Mouse (Mus musculus) midbrain, embryonic 15.5 days (tissue): ENCODE data around the gene Cd151. TPM values are rescaled to one million over a fixed set of nuclear protein-coding genes. Genes with fewer than 3 reads are reported as not detected.

Experiments used
- ATAC-seq: fragments of 200-750 bp; cut with Nextera tagmentation; replicated peaks from 2 replicates; pipeline ENCODE4 v1.8.0; 2017; ENCODE audit warnings: moderate TSS enrichment
- H3K27ac ChIP-seq: fragments of 300-500 bp; sonication (generic); 2 replicates; pipeline ENCODE4 v1.5.1; 2015; ENCODE audit warnings: mild to moderate bottlenecking, inconsistent platforms
- H3K27me3 ChIP-seq: fragments of 300-500 bp; sonication (generic); replicated peaks from 2 replicates; pipeline ENCODE4 v1.6.1; 2015; ENCODE audit warnings: inconsistent platforms
- H3K36me3 ChIP-seq: fragments of 300-500 bp; sonication (generic); replicated peaks from 2 replicates; pipeline ENCODE4 v1.6.1; 2015; ENCODE audit warnings: inconsistent platforms
- H3K4me1 ChIP-seq: fragments of 300-500 bp; sonication (generic); 2 replicates; pipeline ENCODE4 v1.6.1; 2015; ENCODE audit warnings: inconsistent platforms
- H3K4me2 ChIP-seq: fragments of 300-500 bp; sonication (generic); 2 replicates; pipeline ENCODE4 v1.6.1; 2015; ENCODE audit warnings: inconsistent platforms, mild to moderate bottlenecking, moderate library complexity
- H3K4me3 ChIP-seq: fragments of 300-500 bp; sonication (generic); 2 replicates; pipeline ENCODE4 v1.5.1; 2015; ENCODE audit warnings: mild to moderate bottlenecking, inconsistent platforms
- H3K9ac ChIP-seq: fragments of 300-500 bp; sonication (generic); 2 replicates; pipeline ENCODE4 v1.6.1; 2015; ENCODE audit warnings: mild to moderate bottlenecking, inconsistent platforms
- H3K9me3 ChIP-seq: fragments of 300-500 bp; sonication (generic); 2 replicates; pipeline ENCODE4 v1.6.1; 2016; ENCODE audit warnings: inconsistent platforms
- WGBS: fragments of 180-500 bp; shearing (Covaris S2); methylation state at CpG from one replicate; pipeline ENCODE4 v1.1.7; 2015; ENCODE audit warnings: mixed read lengths; 5-methylcytosine and 5-hydroxymethylcytosine counted together
- polyA plus RNA-seq: library from polyadenylated mRNA; unstranded; fragments of >200 nt; fragmentation: Nextera tagmentation; extraction: Ambion mirVana; gene quantifications from 2 replicates; pipeline ENCODE4 v1.2.1, GENCODE M21; 2015

The Cd151 gene
- polyA plus RNA-seq, 1 experiment from 2014 or later, result 18.8 TPM

DNA sequence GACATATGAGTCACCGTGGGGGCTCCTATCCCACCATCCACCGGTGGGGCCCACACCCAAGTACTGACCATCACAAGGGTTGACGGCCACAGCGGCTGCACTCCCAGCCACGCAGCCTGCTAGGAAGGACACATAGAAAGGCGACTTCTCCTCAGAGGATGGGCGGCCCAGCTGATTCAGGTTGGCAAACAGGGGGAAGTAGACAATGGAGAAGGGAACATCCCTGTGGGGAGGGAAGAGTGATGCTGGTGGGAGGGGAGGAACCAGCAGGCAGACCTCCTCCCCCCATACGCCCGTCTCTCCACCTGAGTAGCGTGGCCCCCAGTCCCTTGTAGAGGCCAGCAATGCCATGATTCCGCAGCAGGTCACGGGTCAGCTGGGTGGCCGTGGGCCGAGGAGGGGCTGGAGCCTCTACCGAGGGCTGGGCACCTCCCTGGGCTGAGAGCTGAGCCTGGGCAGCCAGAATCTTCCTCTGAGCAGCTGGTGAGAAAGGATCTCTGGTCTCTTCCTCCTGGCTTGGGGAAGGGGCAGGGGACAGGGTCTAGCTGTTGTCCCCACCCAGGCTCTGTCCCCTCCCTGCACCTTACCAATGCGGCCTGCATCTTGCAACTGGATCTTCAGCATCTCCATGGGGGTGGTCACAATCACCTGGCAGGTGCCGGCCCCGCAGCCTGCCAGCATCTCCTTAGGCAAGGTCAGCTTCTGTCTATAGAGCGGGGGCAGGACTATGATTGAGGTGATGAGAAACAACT lies 35.6 kb upstream of the Cd151 start:
- no peaks in the 10 kb centered on the region for H3K27me3 ChIP-seq
- peaks cover 15% of the 10 kb centered on the region for H3K36me3 ChIP-seq
- no peak for ATAC-seq
- no peaks in the 10 kb centered on the region for H3K9me3 ChIP-seq
- H3K4me1 ChIP-seq, result peaks cover 65% of the 10 kb centered on the region
- H3K27ac ChIP-seq, result no peak overlapping the region
- 92% methylated on average over 19 of the region's 19 CpGs for WGBS
- no peak overlapping the region for H3K9ac ChIP-seq
- no peak overlapping the region for H3K4me3 ChIP-seq
- no peak overlapping the region for H3K4me2 ChIP-seq

DNA sequence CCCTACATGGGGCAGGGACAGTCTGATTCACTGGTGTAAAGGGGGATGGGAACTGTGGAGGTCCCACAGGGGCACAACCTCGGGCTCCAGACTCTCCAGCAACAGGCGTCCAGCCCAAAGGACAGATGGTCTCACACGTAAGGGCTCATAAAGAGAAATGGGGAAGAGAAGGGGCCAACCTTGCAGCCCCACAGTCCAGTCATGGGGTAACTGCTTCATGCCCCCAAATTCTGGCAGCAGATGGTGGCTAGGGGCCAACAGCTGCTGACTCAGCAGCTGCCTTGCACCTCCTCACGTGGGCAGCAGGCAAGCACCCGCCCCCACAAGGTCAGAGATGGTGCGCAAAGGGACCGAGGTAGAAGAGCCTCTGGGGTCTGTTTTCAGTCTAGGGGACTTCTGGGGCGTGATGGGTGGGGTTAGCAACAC lies 35.0 kb upstream of the Cd151 start:
- 89% methylated on average over 8 of the region's 8 CpGs for WGBS
- Histone ChIP-seq H3K9me3 (no peaks in the 10 kb centered on the region), H3K27ac (no peak overlapping the region), H3K4me3 (no peak overlapping the region), H3K4me2 (no peak overlapping the region), H3K4me1 (peaks cover 69% of the 10 kb centered on the region), H3K36me3 (peaks cover 15% of the 10 kb centered on the region), H3K9ac (no peak overlapping the region), H3K27me3 (no peaks in the 10 kb centered on the region)
- no peak for ATAC-seq

DNA sequence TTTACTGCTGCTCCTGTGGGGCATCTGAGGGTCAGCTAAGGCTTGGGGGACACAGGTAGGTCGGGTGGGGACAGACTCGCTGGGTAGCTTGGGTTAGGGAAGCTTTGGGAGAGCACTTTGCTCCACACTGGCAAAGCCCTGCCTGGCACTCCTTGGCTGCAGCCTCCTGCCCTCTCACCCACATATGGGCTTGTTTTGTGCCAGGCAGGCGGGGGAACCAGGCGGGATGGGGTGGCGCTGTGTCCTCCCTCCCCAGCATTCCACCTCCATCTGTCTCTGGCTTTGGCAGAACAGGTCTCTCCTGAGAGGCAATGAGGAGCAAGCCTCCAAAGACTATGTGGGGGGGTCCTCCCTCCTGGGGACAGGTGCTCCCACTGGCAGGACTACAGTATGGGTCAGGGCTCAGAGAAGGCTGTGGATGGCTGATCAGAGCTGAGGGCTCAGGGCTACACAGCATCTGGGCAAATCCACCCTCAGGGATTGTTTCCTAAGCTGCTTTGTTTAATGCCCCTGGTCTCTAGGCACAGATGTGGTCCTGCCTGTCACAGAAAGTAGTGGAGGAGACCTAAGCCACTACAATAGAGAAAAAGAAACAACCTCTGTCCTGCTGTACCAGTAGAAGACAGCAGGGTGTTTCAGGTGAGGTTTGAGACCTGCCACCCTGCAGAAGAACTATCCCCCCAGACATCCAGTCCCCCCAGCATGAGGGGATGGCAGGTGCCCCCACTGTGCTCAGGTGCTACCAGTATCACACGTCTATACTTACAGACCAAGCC lies 34.3 kb upstream of the Cd151 start:
- Histone ChIP-seq H3K9ac (peak overlapping the region; percentile 72; the same call in 1 of the 2 replicates), H3K9me3 (no peaks in the 10 kb centered on the region), H3K4me2 (peak overlapping the region; percentile 92), H3K4me3 (peak overlapping the region; percentile 70; the same call in 1 of the 2 replicates), H3K27ac (no peak overlapping the region), H3K4me1 (peaks cover 71% of the 10 kb centered on the region), H3K27me3 (no peaks in the 10 kb centered on the region), H3K36me3 (peaks cover 15% of the 10 kb centered on the region)
- 80% methylated on average over 6 of the region's 6 CpGs for WGBS
- ATAC-seq, result no peak

DNA sequence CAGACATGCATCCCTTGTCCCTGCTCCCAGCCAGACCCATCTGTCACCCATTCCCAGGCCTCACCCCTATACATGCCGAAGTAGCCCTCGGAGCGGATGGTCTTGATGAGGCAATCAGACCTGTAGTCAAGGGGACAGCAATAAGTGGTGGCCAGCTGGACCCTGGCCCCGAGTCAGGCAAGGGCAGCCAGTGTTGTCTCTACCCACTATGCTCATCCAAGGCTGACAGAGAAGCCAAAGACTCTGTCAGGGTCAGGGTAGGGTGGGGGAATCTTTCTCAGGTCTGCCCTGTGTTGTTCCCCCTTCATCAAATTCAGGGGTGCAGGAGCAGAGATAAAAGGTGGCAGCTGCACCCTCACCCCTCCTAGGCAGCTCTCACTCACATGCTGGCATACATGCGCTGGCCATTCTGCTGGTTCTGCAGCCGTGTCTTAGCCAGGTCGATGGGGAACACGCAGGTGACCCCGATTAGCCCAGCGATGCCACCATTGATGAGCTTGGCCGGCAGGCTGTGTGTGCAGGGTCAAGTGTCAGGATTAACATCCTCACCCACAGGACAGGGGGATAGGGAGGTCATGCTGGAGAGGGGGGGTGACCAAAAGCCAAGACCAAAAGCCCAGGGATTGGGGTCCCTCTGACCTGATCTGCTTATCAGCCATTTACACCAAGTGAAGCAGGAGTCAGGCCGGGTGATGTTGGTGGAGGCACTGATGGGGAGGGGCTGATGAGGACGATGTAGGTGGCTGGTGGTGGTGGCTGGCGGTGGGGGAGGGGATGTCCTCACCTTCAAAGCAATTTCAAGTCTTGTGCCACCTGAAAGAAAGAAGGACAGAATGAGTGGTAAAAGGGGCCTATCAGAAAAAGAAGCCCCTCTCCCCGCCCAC lies 33.4 kb upstream of the Cd151 start:
- Histone ChIP-seq H3K4me1 (peaks cover 67% of the 10 kb centered on the region), H3K4me2 (peak overlapping the region; percentile 92), H3K36me3 (peaks cover 15% of the 10 kb centered on the region), H3K27me3 (no peaks in the 10 kb centered on the region), H3K27ac (peak overlapping the region; percentile 84), H3K9me3 (no peaks in the 10 kb centered on the region), H3K4me3 (peak overlapping the region; percentile 70), H3K9ac (peak overlapping the region; percentile 72)
- 70% methylated on average over 15 of the region's 15 CpGs for WGBS
- no peak for ATAC-seq

DNA sequence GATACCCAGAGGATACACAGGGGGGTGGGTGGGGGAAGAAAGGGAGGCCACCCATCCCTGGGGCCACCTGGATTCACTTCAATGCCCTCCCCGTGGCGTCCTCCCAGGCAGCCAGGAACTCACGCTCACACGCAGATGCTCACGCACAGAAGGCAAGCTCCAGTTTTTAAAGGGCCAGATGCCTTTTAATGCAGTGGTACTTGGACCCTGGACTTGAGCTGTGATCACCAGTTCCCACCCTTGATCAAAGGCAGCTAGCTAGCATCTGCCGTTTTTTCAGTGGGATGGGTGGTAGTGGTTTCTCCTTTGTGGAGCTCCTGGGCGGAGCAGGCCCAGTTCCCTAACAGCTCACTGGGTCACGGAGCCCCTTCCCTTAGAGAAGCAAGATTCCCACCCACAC lies 32.7 kb upstream of the Cd151 start:
- peak overlapping the region; percentile 70 for H3K4me3 ChIP-seq
- 11% methylated on average over 8 of the region's 8 CpGs for WGBS
- H3K27me3 ChIP-seq, result no peaks in the 10 kb centered on the region
- H3K4me1 ChIP-seq, result peaks cover 60% of the 10 kb centered on the region
- H3K9me3 ChIP-seq, result no peaks in the 10 kb centered on the region
- H3K27ac ChIP-seq, result peak overlapping the region; percentile 84
- H3K4me2 ChIP-seq, result peak overlapping the region; percentile 92
- H3K36me3 ChIP-seq, result peaks cover 15% of the 10 kb centered on the region
- ATAC-seq, result peak; percentile 12; the same call in 1 of the 2 replicates
- peak overlapping the region; percentile 72 for H3K9ac ChIP-seq

DNA sequence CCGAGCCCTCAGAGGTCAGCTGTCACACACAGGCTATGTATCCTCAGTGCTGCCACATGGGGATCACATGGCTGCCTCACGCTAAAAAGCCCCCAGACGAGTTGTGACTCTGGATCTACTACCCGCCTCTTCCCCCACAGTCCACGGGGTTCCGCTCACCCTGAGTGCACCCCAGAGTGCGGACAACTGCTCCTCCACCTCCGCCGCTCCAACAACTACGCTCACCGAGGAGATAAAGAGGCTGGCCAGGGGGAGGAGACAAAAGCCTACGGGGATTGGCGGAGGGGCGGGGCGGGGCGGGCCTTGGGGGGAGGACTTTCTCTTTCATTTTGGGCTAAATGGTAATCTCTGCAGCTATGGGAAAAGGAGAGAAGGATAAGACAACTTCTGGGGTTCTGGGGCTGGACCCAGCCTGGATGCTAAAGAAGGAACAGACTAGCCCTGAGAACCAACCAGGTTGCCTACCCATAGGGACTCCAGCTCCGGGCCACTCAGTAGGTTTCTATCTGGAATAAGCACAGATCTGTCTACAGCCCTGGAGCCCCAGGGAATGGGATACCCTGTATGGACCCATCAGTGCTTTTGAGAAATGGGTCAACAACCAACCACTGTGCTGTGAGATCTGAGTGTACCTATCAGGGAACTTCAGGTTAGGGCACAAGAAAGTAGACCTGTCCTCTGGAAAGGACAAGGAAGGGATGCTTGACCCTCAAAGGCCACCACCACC lies 31.9 kb upstream of the Cd151 start:
- 4% methylated on average over 16 of the region's 17 CpGs for WGBS
- Histone ChIP-seq H3K4me3 (peak overlapping the region; percentile 70), H3K27ac (peak overlapping the region; percentile 84), H3K4me1 (peaks cover 52% of the 10 kb centered on the region), H3K27me3 (no peaks in the 10 kb centered on the region), H3K36me3 (peaks cover 15% of the 10 kb centered on the region), H3K4me2 (peak overlapping the region; percentile 92), H3K9me3 (no peaks in the 10 kb centered on the region), H3K9ac (peak overlapping the region; percentile 72)
- no peak for ATAC-seq

DNA sequence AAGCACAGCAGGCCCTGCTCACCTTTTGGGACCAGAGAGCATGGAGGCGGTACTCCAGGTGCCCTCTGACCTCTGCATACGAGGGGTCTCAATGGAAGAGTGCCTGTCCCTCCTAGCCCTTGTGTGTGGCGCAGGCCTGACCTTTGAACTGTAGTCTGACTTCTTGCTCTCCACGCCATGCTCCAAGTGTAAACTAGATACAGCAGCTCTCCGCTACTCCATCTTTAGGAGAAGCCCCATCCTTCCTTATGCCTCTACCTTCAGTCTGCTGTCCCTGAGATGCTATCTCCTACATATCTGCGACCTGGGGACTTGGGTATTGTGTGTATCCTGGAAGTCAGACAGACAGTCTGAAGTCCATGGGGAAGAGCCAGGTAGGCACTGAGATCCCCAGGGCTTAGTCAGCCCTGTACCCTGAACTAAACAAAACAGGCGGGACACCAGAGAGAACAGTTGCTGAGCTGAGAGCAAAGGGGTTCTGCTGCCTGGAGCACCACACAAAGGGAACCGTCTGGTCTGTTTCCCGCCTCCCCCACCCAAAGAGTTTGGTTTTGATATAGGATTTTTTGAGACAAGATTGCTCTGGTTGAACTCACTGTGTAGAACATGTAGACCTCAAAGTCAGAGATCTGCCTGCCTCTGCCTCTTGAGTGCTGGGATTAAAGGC lies 31.2 kb upstream of the Cd151 start:
- 74% methylated on average over 9 of the region's 9 CpGs for WGBS
- H3K27me3 ChIP-seq, result no peaks in the 10 kb centered on the region
- H3K9ac ChIP-seq, result no peak overlapping the region
- H3K27ac ChIP-seq, result peak overlapping the region; percentile 84; the same call in 1 of the 2 replicates
- no peak for ATAC-seq
- H3K4me2 ChIP-seq, result peak overlapping the region; percentile 92
- H3K36me3 ChIP-seq, result peaks cover 13% of the 10 kb centered on the region
- H3K9me3 ChIP-seq, result no peaks in the 10 kb centered on the region
- no peak overlapping the region; the same call in none of the 2 replicates for H3K4me3 ChIP-seq
- H3K4me1 ChIP-seq, result peaks cover 50% of the 10 kb centered on the region

DNA sequence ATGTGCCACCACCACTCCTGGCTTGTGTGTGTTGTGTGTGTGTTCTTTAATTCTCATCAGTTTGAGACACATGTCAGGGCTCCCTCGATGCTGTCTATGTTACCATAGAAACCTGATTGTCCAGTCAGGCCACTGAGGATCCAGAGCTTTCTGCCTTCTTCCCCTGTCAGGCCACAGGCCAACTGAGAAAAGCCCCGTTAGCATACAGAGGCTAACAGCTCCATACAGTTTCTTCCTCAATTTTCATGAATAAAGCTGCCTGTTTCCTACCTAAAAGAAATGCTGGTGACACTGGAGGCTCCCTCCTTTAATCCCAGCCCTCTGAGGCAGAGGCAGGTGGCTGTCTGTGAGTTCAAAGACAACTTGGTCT lies 30.7 kb upstream of the Cd151 start:
- Histone ChIP-seq H3K4me1 (peaks cover 50% of the 10 kb centered on the region), H3K4me2 (peak overlapping the region; percentile 92), H3K9ac (peak overlapping the region; percentile 80; the same call in 1 of the 2 replicates), H3K27ac (peak overlapping the region; percentile 87), H3K9me3 (no peaks in the 10 kb centered on the region), H3K27me3 (no peaks in the 10 kb centered on the region), H3K36me3 (peaks cover 8% of the 10 kb centered on the region), H3K4me3 (peak overlapping the region; percentile 74)
- 38% methylated on average over 2 of the region's 2 CpGs for WGBS
- no peak for ATAC-seq

DNA sequence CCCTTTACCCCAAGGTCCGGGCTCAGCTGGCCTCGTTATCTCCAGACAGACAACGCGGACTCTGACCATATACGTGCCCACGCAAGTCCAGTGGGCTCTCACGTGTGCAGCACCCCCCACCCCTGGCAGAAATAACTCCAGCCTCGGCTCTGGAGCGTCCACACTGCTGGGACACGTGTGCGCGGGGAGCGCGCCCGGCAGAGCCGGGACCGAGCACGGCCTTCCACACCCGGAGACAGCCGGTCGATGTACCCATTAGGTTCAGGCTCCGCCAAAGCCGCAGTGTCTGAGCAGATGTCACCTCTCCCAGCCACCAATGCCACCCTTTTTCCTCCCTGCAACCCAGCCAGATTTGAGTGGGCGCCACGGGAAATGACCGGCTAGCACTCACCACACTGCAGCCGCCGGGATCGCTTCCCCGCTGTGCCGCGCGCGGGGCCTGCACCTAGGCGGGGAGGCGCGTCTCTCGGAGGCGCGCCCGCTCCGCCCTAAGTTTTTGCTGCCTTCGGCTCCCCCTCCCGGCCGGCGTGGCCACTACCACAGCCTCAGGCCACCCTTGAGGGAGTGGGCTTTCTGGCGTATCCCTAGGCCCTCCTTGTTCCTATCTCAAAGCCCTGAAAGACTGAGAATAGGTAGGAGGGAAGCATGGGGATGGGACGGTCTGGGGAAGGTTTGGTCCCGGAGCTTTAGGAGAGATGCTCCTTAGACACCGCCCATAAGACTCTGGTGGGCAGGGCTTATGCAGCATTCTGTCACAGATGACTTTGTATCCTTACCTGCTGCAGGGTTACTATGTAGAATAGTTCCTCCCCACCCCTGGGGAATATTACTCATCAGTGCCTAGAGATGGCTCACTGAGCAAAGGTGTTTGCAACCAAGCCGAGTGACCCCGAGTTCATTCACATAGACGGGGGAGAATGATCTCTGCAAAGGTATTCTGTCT lies 29.7 kb upstream of the Cd151 start, which contains the start of gene Slc25a22:
Gene Slc25a22, minus strand, starts transcription at position 715 of the 943 bp plus-strand sequence.
- Histone ChIP-seq H3K9me3 (no peaks in the 10 kb centered on the region), H3K9ac (peak within 1 kb of the TSS; percentile 80), H3K36me3 (peaks cover 5% of the 10 kb centered on the region; the same call in 1 of the 2 replicates), H3K4me2 (peak within 1 kb of the TSS; percentile 92), H3K27me3 (no peaks in the 10 kb centered on the region), H3K4me1 (peaks cover 50% of the 10 kb centered on the region), H3K4me3 (peak within 1 kb of the TSS; percentile 74), H3K27ac (peak within 1 kb of the TSS; percentile 87)
- peak; percentile 76 for ATAC-seq
- WGBS, result 5% methylated on average over 53 of the region's 53 CpGs
